Mouse (Mus musculus) liver, adult 2 months (tissue): ENCODE data around the gene Wnt8b. TPM values are rescaled to one million over a fixed set of nuclear protein-coding genes. Genes with fewer than 3 reads are reported as not detected.

Source experiments
- DNase-seq: peaks from one replicate; pipeline ENCODE4 v3.0.0-alpha.2; 2011; ENCODE audit warnings: low read depth, low spot score; ENCODE audit errors: extremely low read depth
- H3K27ac ChIP-seq: fragments of 200-500 bp; replicated peaks from 2 replicates; pipeline ENCODE4 v1.5.1; 2012; ENCODE audit warnings: low read depth, mild to moderate bottlenecking, control low read depth, inconsistent platforms, low read length; ENCODE audit not compliant: insufficient read depth
- H3K27me3 ChIP-seq: fragments of 200-500 bp; 2 replicates; pipeline ENCODE4 v1.6.1; 2012; ENCODE audit warnings: mild to moderate bottlenecking, moderate library complexity, low read length, inconsistent platforms; ENCODE audit not compliant: control insufficient read depth, insufficient read depth
- H3K36me3 ChIP-seq: fragments of 200-500 bp; 2 replicates; pipeline ENCODE4 v1.6.1; 2012; ENCODE audit warnings: low read length, inconsistent platforms; ENCODE audit not compliant: control insufficient read depth, insufficient read depth
- H3K4me1 ChIP-seq: fragments of 200-500 bp; 2 replicates; pipeline ENCODE4 v1.6.1; 2011; ENCODE audit warnings: low read length; ENCODE audit not compliant: control insufficient read depth, insufficient read depth
- H3K4me3 ChIP-seq: fragments of 200-500 bp; 2 replicates; pipeline ENCODE4 v1.5.1; 2011; ENCODE audit warnings: low read depth, mild to moderate bottlenecking, control low read depth, low read length, moderate library complexity; ENCODE audit not compliant: insufficient read depth
- H3K79me2 ChIP-seq: fragments of 200-500 bp; 2 replicates; pipeline ENCODE4 v1.6.1; 2012; ENCODE audit warnings: inconsistent platforms, mild to moderate bottlenecking, low read length, moderate library complexity; ENCODE audit not compliant: control insufficient read depth, insufficient read depth
- H3K9ac ChIP-seq: fragments of 200-500 bp; 2 replicates; pipeline ENCODE4 v1.6.1; 2012; ENCODE audit warnings: low read depth, mild to moderate bottlenecking, control low read depth, inconsistent platforms, low read length
- CTCF ChIP-seq: fragments of 200-500 bp; IDR thresholded peaks from 2 replicates; pipeline ENCODE4 v1.5.1; 2011; ENCODE audit warnings: low read depth, low read length, control low read depth
- POLR2A ChIP-seq: fragments of 200-500 bp; IDR thresholded peaks from 2 replicates; pipeline ENCODE4 v1.6.1; 2011; ENCODE audit warnings: low read length, control low read depth; ENCODE audit not compliant: insufficient read depth; ENCODE audit errors: extremely low read depth
- WGBS: fragments of 180-500 bp; shearing (Covaris S2); methylation state at CpG from one replicate; pipeline ENCODE4 v1.1.7; 2018; 5-methylcytosine and 5-hydroxymethylcytosine counted together
- polyA plus RNA-seq: library from polyadenylated mRNA; depleted of rRNA; stranded (reverse); fragments of >200 nt; gene quantifications from 2 replicates; pipeline ENCODE4 v1.2.3, GENCODE M21; 2012
- total RNA-seq: library from RNA; depleted of rRNA; stranded (reverse); fragments of >200 nt; gene quantifications from 2 replicates; pipeline ENCODE4 v1.2.3, GENCODE M21; 2014

Wnt8b gene
- total and polyA plus RNA-seq, 2 experiments, result not detected

- Histone ChIP-seq H3K79me2 (no peaks in the 10 kb centered on the region), H3K4me1 (no peaks in the 10 kb centered on the region), H3K27ac (no peak overlapping the region), H3K4me3 (no peak overlapping the region), H3K36me3 (no peaks in the 10 kb centered on the region; the same call in 1 of the 2 replicates), H3K9ac (no peak overlapping the region), H3K27me3 (peaks cover 12% of the 10 kb centered on the region)
- DNase-seq, result no peak
- WGBS, result 28% methylated on average over 11 of the region's 11 CpGs
- TF ChIP-seq POLR2A (no peak), CTCF (no peak)
Observed at GRCm38 (mm10) chr19:44513054-44513833, 20.0 kb downstream of the Wnt8b start.

GRCm38 (mm10) chr19:44513921-44514482 lies 20.7 kb downstream of the Wnt8b start:
- Histone ChIP-seq H3K27ac (no peak overlapping the region), H3K36me3 (no peaks in the 10 kb centered on the region; the same call in 1 of the 2 replicates), H3K79me2 (no peaks in the 10 kb centered on the region), H3K27me3 (peaks cover 12% of the 10 kb centered on the region), H3K4me1 (no peaks in the 10 kb centered on the region), H3K9ac (no peak overlapping the region), H3K4me3 (no peak overlapping the region)
- no peak for DNase-seq
- TF ChIP-seq POLR2A (no peak), CTCF (no peak)
- 29% methylated on average over 7 of the region's 7 CpGs for WGBS

- 43% methylated on average over 14 of the region's 14 CpGs for WGBS
- peaks cover 10% of the 10 kb centered on the region for H3K27me3 ChIP-seq
- H3K4me1 ChIP-seq, result no peaks in the 10 kb centered on the region
Observed at GRCm38 (mm10) chr19:44514521-44515451, 21.5 kb downstream of the Wnt8b start.

GRCm38 (mm10) chr19:44515769-44516168 lies 22.5 kb downstream of the Wnt8b start:
- WGBS, result 71% methylated on average over 6 of the region's 6 CpGs

More at GRCm38 (mm10) chr19:44514521-44515451, 21.5 kb downstream of the Wnt8b start:
- H3K27ac ChIP-seq, result no peak overlapping the region
- H3K4me3 ChIP-seq, result no peak overlapping the region
- H3K9ac ChIP-seq, result no peak overlapping the region
- H3K36me3 ChIP-seq, result no peaks in the 10 kb centered on the region; the same call in 1 of the 2 replicates
- TF ChIP-seq POLR2A (no peak), CTCF (no peak)
- no peaks in the 10 kb centered on the region for H3K79me2 ChIP-seq
- DNase-seq, result peak; percentile 10

GRCm38 (mm10) chr19:44517996-44518768 lies 24.9 kb downstream of the Wnt8b start:
- Histone ChIP-seq H3K79me2 (no peaks in the 10 kb centered on the region), H3K9ac (no peak overlapping the region), H3K27me3 (no peaks in the 10 kb centered on the region; the same call in 1 of the 2 replicates), H3K27ac (no peak overlapping the region), H3K36me3 (no peaks in the 10 kb centered on the region; the same call in 1 of the 2 replicates), H3K4me1 (no peaks in the 10 kb centered on the region), H3K4me3 (no peak overlapping the region)
- no peak for DNase-seq
- TF ChIP-seq POLR2A (no peak), CTCF (no peak)
- WGBS, result 90% methylated on average over 12 of the region's 12 CpGs

More at GRCm38 (mm10) chr19:44515769-44516168, 22.5 kb downstream of the Wnt8b start:
- H3K79me2 ChIP-seq, result no peaks in the 10 kb centered on the region
- H3K4me1 ChIP-seq, result no peaks in the 10 kb centered on the region
- TF ChIP-seq CTCF, result no peak
- TF ChIP-seq POLR2A, result no peak
- H3K4me3 ChIP-seq, result no peak overlapping the region
- H3K36me3 ChIP-seq, result no peaks in the 10 kb centered on the region; the same call in 1 of the 2 replicates
- H3K27ac ChIP-seq, result no peak overlapping the region
- DNase-seq, result no peak
- peaks cover 8% of the 10 kb centered on the region for H3K27me3 ChIP-seq
- H3K9ac ChIP-seq, result no peak overlapping the region
